Mouse (Mus musculus) MEL (cell line): ENCODE measurements around the gene Gm3336. TPM values are rescaled to one million over a fixed set of nuclear protein-coding genes. Genes with fewer than 3 reads are reported as not detected.
A peak's percentile ranks its signal among the peaks of the same experiment; 100 is the strongest.

Source experiments
- DNase-seq: peaks from one replicate; pipeline ENCODE4 v3.0.0; 2011; ENCODE audit warnings: low read depth, low spot score
- H3K27ac ChIP-seq: 2 replicates; pipeline ENCODE4 v1.5.1; 2012; ENCODE audit warnings: low read depth, mild to moderate bottlenecking, control low read depth, low read length, moderate library complexity; ENCODE audit not compliant: control insufficient read depth
- H3K27me3 ChIP-seq, 2 experiments: fragments of 150-350 bp in 1 of 2; sonication (generic) in 1 of 2; 2 replicates each; pipeline ENCODE4 v1.6.1; 2012; ENCODE audit warnings: low read length in 2 of 2, mild to moderate bottlenecking in 2 of 2, improper control_type of control experiment in 1 of 2, moderate library complexity in 1 of 2; ENCODE audit not compliant: insufficient read depth in 2 of 2, control insufficient read depth in 1 of 2
- H3K36me3 ChIP-seq, 2 experiments: 2 replicates each; pipeline ENCODE4 v1.6.1; 2012 to 2014; ENCODE audit warnings: low read length in 2 of 2, improper control_type of control experiment in 1 of 2, inconsistent platforms in 1 of 2, mild to moderate bottlenecking in 1 of 2; ENCODE audit not compliant: insufficient read depth in 2 of 2, control insufficient read depth in 1 of 2
- H3K4me1 ChIP-seq, 2 experiments: fragments of 150-350 bp in 1 of 2; sonication (generic) in 1 of 2; 2 replicates each; pipeline ENCODE4 v1.6.1; 2012; ENCODE audit warnings: low read length in 2 of 2, improper control_type of control experiment in 1 of 2, mild to moderate bottlenecking in 1 of 2; ENCODE audit not compliant: insufficient read depth in 2 of 2, control insufficient read depth in 1 of 2
- H3K4me3 ChIP-seq, 2 experiments: fragments of 150-350 bp in 1 of 2; sonication (generic) in 1 of 2; 2 replicates each; pipeline ENCODE4 v1.5.1; 2012; ENCODE audit warnings: low read depth in 2 of 2, low read length in 2 of 2, mild to moderate bottlenecking in 2 of 2, moderate library complexity in 2 of 2, control low read depth in 1 of 2, improper control_type of control experiment in 1 of 2; ENCODE audit not compliant: control insufficient read depth in 1 of 2, insufficient read depth in 1 of 2
- H3K79me2 ChIP-seq: 2 replicates; pipeline ENCODE4 v1.6.1; 2012; ENCODE audit warnings: mild to moderate bottlenecking, low read length, moderate library complexity; ENCODE audit not compliant: control insufficient read depth, poor library complexity, insufficient read depth
- H3K9ac ChIP-seq: 2 replicates; pipeline ENCODE4 v1.6.1; 2012; ENCODE audit warnings: low read depth, mild to moderate bottlenecking, control low read depth, low read length, moderate library complexity; ENCODE audit not compliant: control insufficient read depth, poor library complexity, severe bottlenecking
- H3K9me3 ChIP-seq: fragments of 150-350 bp; sonication (generic); replicated peaks from 2 replicates; pipeline ENCODE4 v1.6.1; 2012; ENCODE audit warnings: mild to moderate bottlenecking, low read length, improper control_type of control experiment, moderate library complexity; ENCODE audit not compliant: insufficient read depth
- BHLHE40 ChIP-seq: IDR thresholded peaks from 2 replicates; pipeline ENCODE4 v1.6.1; 2012; ENCODE audit warnings: low read depth, mild to moderate bottlenecking, inconsistent platforms, low read length, improper control_type of control experiment, borderline replicate concordance
- CTCF ChIP-seq, 3 experiments: IDR thresholded peaks in 2 of 3; conservative IDR thresholded peaks in 1 of 3; 2 replicates each; pipeline ENCODE4 v1.5.1; 2011 to 2012; ENCODE audit warnings: low read length in 3 of 3, low read depth in 2 of 3, mild to moderate bottlenecking in 2 of 3, improper control_type of control experiment in 1 of 3, inconsistent platforms in 1 of 3, mixed read lengths in 1 of 3, moderate library complexity in 1 of 3; ENCODE audit not compliant: control insufficient read depth in 1 of 3, insufficient read depth in 1 of 3, poor library complexity in 1 of 3, severe bottlenecking in 1 of 3
- ELF1 ChIP-seq: IDR thresholded peaks from 2 replicates; pipeline ENCODE4 v1.6.1; 2014; ENCODE audit warnings: low read depth, mild to moderate bottlenecking, inconsistent platforms, low read length, improper control_type of control experiment, moderate library complexity
- EP300 ChIP-seq, 2 experiments: IDR thresholded peaks; 2 replicates each; pipeline ENCODE4 v1.6.1; 2011; ENCODE audit warnings: improper control_type of control experiment in 2 of 2, low read length in 2 of 2, low read depth in 1 of 2, mild to moderate bottlenecking in 1 of 2
- GABPA ChIP-seq: IDR thresholded peaks from 2 replicates; pipeline ENCODE4 v1.6.1; 2012; ENCODE audit warnings: low read depth, mild to moderate bottlenecking, inconsistent platforms, low read length, improper control_type of control experiment, moderate library complexity
- HCFC1 ChIP-seq: IDR thresholded peaks from 2 replicates; pipeline ENCODE4 v1.6.1; 2012; ENCODE audit warnings: low read depth, mild to moderate bottlenecking, inconsistent platforms, low read length, improper control_type of control experiment, moderate library complexity
- JUND ChIP-seq: IDR thresholded peaks from 2 replicates; pipeline ENCODE4 v1.6.1; 2011; ENCODE audit warnings: low read depth, mild to moderate bottlenecking, improper control_type of control experiment, low read length
- KAT2A ChIP-seq: conservative IDR thresholded peaks from 2 replicates; pipeline ENCODE4 v1.6.1; 2012; ENCODE audit warnings: low read depth, low read length, improper control_type of control experiment, inconsistent platforms
- MAFK ChIP-seq: IDR thresholded peaks from 2 replicates; pipeline ENCODE4 v1.6.1; 2011; ENCODE audit warnings: low read depth, mild to moderate bottlenecking, low read length, improper control_type of control experiment, borderline replicate concordance
- MAX ChIP-seq: IDR thresholded peaks from 2 replicates; pipeline ENCODE4 v1.6.1; 2011; ENCODE audit warnings: low read length, improper control_type of control experiment
- MEF2A ChIP-seq: IDR thresholded peaks from 2 replicates; pipeline ENCODE4 v1.6.1; 2014; ENCODE audit warnings: low read depth, mild to moderate bottlenecking, inconsistent platforms, low read length, improper control_type of control experiment; ENCODE audit not compliant: poor library complexity, insufficient replicate concordance, severe bottlenecking; ENCODE audit errors: extremely low read depth
- MXI1 ChIP-seq: IDR thresholded peaks from 2 replicates; pipeline ENCODE4 v1.6.1; 2011; ENCODE audit warnings: mild to moderate bottlenecking, low read depth, low read length, improper control_type of control experiment
- MYB ChIP-seq: IDR thresholded peaks from 2 replicates; pipeline ENCODE4 v1.6.1; 2011; ENCODE audit warnings: mild to moderate bottlenecking, low read depth, low read length, improper control_type of control experiment
- MYC ChIP-seq: IDR thresholded peaks from 2 replicates; pipeline ENCODE4 v1.6.1; 2011; ENCODE audit warnings: low read depth, mild to moderate bottlenecking, low read length, improper control_type of control experiment, moderate library complexity
- NELFE ChIP-seq: IDR thresholded peaks from 2 replicates; pipeline ENCODE4 v1.6.1; 2011; ENCODE audit warnings: low read depth, low read length, improper control_type of control experiment
- NRF1 ChIP-seq: IDR thresholded peaks from 2 replicates; pipeline ENCODE4 v1.6.1; 2014; ENCODE audit warnings: low read depth, mild to moderate bottlenecking, inconsistent platforms, low read length, improper control_type of control experiment, moderate library complexity; ENCODE audit not compliant: poor library complexity, insufficient read depth, severe bottlenecking
- POLR2A ChIP-seq, 2 experiments: IDR thresholded peaks; 2 replicates each; pipeline ENCODE4 v1.6.1; 2011 to 2012; ENCODE audit warnings: low read length in 2 of 2, mild to moderate bottlenecking in 2 of 2, control low read depth in 1 of 2, improper control_type of control experiment in 1 of 2, low read depth in 1 of 2, moderate library complexity in 1 of 2; ENCODE audit not compliant: control insufficient read depth in 1 of 2, insufficient read depth in 1 of 2, poor library complexity in 1 of 2
- RAD21 ChIP-seq: IDR thresholded peaks from 2 replicates; pipeline ENCODE4 v1.6.1; 2011; ENCODE audit warnings: mild to moderate bottlenecking, low read depth, low read length, improper control_type of control experiment
- RCOR1 ChIP-seq: IDR thresholded peaks from 2 replicates; pipeline ENCODE4 v1.6.1; 2012; ENCODE audit warnings: low read depth, mild to moderate bottlenecking, inconsistent platforms, low read length, improper control_type of control experiment
- SIN3A ChIP-seq: IDR thresholded peaks from 2 replicates; pipeline ENCODE4 v1.6.1; 2012; ENCODE audit warnings: low read length, improper control_type of control experiment, inconsistent platforms
- SMC3 ChIP-seq: IDR thresholded peaks from 2 replicates; pipeline ENCODE4 v1.6.1; 2011; ENCODE audit warnings: low read depth, low read length, improper control_type of control experiment
- TCF12 ChIP-seq: IDR thresholded peaks from 2 replicates; pipeline ENCODE4 v1.6.1; 2014; ENCODE audit warnings: low read depth, mild to moderate bottlenecking, inconsistent platforms, low read length, improper control_type of control experiment, moderate library complexity
- UBTF ChIP-seq: IDR thresholded peaks from 2 replicates; pipeline ENCODE4 v1.6.1; 2012; ENCODE audit warnings: low read depth, mild to moderate bottlenecking, inconsistent platforms, low read length, improper control_type of control experiment, moderate library complexity, borderline replicate concordance; ENCODE audit not compliant: insufficient read depth
- USF1 ChIP-seq: IDR thresholded peaks from 2 replicates; pipeline ENCODE4 v1.6.1; 2014; ENCODE audit warnings: low read depth, mild to moderate bottlenecking, inconsistent platforms, low read length, improper control_type of control experiment, moderate library complexity
- ZKSCAN1 ChIP-seq: IDR thresholded peaks from 2 replicates; pipeline ENCODE4 v1.6.1; 2012; ENCODE audit warnings: low read depth, mild to moderate bottlenecking, inconsistent platforms, low read length, improper control_type of control experiment, moderate library complexity
- ZNF384 ChIP-seq: IDR thresholded peaks from 2 replicates; pipeline ENCODE4 v1.6.1; 2012; ENCODE audit warnings: low read depth, mild to moderate bottlenecking, inconsistent platforms, low read length, improper control_type of control experiment
- polyA plus RNA-seq, 2 experiments: library from polyadenylated mRNA; stranded (reverse) in 1 of 2; unstranded in 1 of 2; fragments of >175 nt in 1 of 2; fragments of >200 nt in 1 of 2; gene quantifications; 2 replicates each; pipeline versions ENCODE4 v1.2.1 to v1.2.4; 2012; ENCODE audit warnings: low replicate concordance in 2 of 2, low read depth in 1 of 2; ENCODE audit not compliant: insufficient read length in 2 of 2, insufficient read depth in 1 of 2, missing spikeins in 1 of 2
- total RNA-seq: library from RNA; depleted of rRNA; stranded (reverse); fragments of 300-350 nt; gene quantifications from 2 replicates; pipeline ENCODE4 v1.2.3, GENCODE M21; 2012

The Gm3336 gene
- total and polyA plus RNA-seq, 3 experiments: 0.19 to 0.72 TPM; not detected in 1

GRCm38 (mm10) chr8:70769359-70769758 lies 51.0 kb downstream of the Gm3336 start:
- TF ChIP-seq NRF1 (peak; percentile 73), TCF12 (no peak), CTCF (IDR thresholded peaks at IDR 0.05 in 2 of 3, conservative IDR thresholded peaks at IDR 0.05 in 1 of 3; ENCODE audit: control insufficient read depth in 1 of 3, insufficient read depth in 1 of 3, low read depth in 2 of 3, low read length in 3 of 3, poor library complexity in 1 of 3, severe bottlenecking in 1 of 3) (peak in 2 of 3 experiments; percentile 100; a peak in 5 of 6 replicates), GABPA (no peak), NELFE (no peak), MXI1 (peak; percentile 65; the same call in 1 of the 2 replicates), EP300 (IDR thresholded peaks at IDR 0.05; ENCODE audit: low read depth in 1 of 2, low read length in 2 of 2) (peak in 1 of 2 experiments; percentile 31; a peak in 2 of 4 replicates), UBTF (no peak), ZNF384 (0 out of 2 replicates have a peak, but pooled peaks have one; percentile 41), SMC3 (peak; percentile 82), BHLHE40 (no peak), MYC (peak; percentile 98), SIN3A (peak; percentile 76), RAD21 (peak; percentile 50), JUND (no peak), ZKSCAN1 (no peak), MAX (peak; percentile 89), HCFC1 (peak; percentile 63)
- Histone ChIP-seq H3K79me2 (no peaks in the 10 kb centered on the region), H3K4me3 (no peak overlapping the region), H3K9me3 (no peaks in the 10 kb centered on the region), H3K36me3 (peaks cover 0 to 4% of the 10 kb centered on the region in 2 experiments; a peak in 3 of 4 replicates), H3K4me1 (peaks cover 2 to 11% of the 10 kb centered on the region in 2 experiments; a peak in 3 of 4 replicates), H3K9ac (no peak overlapping the region), H3K27ac (no peak overlapping the region), H3K27me3 (no peaks in the 10 kb centered on the region)
- DNase-seq: peak; percentile 96

DNA sequence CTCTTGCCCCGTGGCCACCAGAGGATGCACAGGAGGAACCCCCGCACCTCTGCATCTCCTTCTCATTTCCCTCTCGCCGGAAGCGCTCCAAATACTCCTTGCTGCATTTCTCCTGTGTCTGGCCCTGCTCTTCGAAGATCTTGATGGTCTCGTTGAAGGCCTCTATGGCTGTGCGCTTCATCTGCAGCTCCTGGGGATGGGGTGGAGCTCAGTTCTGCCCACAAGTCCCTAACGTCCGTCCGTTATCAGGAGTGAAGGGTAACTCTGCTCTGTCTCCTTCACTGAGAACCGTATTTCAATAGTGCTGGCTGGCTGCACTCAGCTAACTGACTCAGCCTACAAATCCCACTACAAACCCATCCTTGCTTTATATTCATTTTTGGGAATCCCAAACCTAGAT lies 51.5 kb downstream of the Gm3336 start:
- H3K4me1 ChIP-seq: peaks cover 0 to 6% of the 10 kb centered on the region in 2 experiments; a peak in 2 of 4 replicates
- no peak overlapping the region for H3K4me3 ChIP-seq
- TF ChIP-seq SMC3 (no peak), CTCF (IDR thresholded peaks at IDR 0.05 in 2 of 3, conservative IDR thresholded peaks at IDR 0.05 in 1 of 3; ENCODE audit: control insufficient read depth in 1 of 3, insufficient read depth in 1 of 3, low read depth in 2 of 3, low read length in 3 of 3, poor library complexity in 1 of 3, severe bottlenecking in 1 of 3) (no peak), ZNF384 (no peak), MAFK (no peak), POLR2A (IDR thresholded peaks at IDR 0.05; ENCODE audit: control insufficient read depth in 1 of 2, insufficient read depth in 1 of 2, low read depth in 1 of 2, low read length in 2 of 2, poor library complexity in 1 of 2) (no peak), KAT2A (no peak), MYC (no peak), ELF1 (no peak), ZKSCAN1 (no peak), RAD21 (no peak), GABPA (no peak), EP300 (IDR thresholded peaks at IDR 0.05; ENCODE audit: low read depth in 1 of 2, low read length in 2 of 2) (no peak), HCFC1 (no peak), MEF2A (no peak), USF1 (no peak), MYB (no peak), TCF12 (no peak), RCOR1 (no peak)
- H3K9ac ChIP-seq: no peak overlapping the region
- DNase-seq: no peak
- no peak overlapping the region for H3K27ac ChIP-seq
- no peaks in the 10 kb centered on the region for H3K9me3 ChIP-seq
- no peaks in the 10 kb centered on the region for H3K27me3 ChIP-seq
- no peaks in the 10 kb centered on the region for H3K79me2 ChIP-seq
- H3K36me3 ChIP-seq: peaks cover 0 to 1% of the 10 kb centered on the region in 2 experiments; a peak in 3 of 4 replicates
